Mouse (Mus musculus): ENCODE data around the gene Sptb. TPM values are rescaled to one million over a fixed set of nuclear protein-coding genes. Genes with fewer than 3 reads are reported as not detected.
A peak's percentile ranks its signal among the peaks of the same experiment; 100 is the strongest.

Sptb gene
- polyA plus RNA-seq, 1 experiment from 2014 or later: 1.6 TPM

DNA sequence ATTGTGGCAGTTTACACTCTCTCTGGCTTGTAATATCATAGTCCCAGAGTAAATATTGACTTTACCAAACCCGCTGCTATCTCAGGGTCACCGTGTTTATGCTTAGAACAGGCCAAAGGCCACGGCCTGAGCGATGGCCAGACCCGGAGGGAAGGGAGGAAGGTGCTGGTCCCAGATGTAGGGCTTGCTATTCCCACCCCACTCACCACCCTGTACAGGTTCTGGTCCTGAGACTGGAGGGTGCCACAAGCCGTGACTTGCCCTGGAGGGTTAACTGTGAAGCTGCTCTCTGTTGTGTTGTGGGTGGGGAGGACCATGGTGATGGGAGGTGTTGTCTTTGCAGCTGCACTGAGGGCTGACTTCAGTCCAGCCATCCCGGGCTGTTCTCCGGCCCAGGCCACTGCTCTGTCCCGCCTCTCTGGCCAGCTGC, 174.9 kb downstream of the Sptb start:
- Histone ChIP-seq H3K9me3 (ENCODE audit: control insufficient read depth, low read length) (no peaks in the 10 kb centered on the region), H3K4me1 (replicated peaks; ENCODE audit: control insufficient read depth, insufficient read depth, low read length) (peaks cover 25% of the 10 kb centered on the region; the same call in 1 of the 2 replicates), H3K4me3 (ENCODE audit: low read depth, low read length) (peak overlapping the region; percentile 83), H3K27ac (ENCODE audit: low read depth) (no peak overlapping the region), H3K36me3 (ENCODE audit: control insufficient read depth, insufficient read depth, low read length) (no peaks in the 10 kb centered on the region; the same call in 1 of the 2 replicates), H3K9ac (ENCODE audit: low read length) (peak overlapping the region; percentile 79), H3K4me2 (ENCODE audit: low read length) (peak overlapping the region; percentile 98), H3K27me3 (replicated peaks; ENCODE audit: control insufficient read depth, insufficient read depth, low read length) (peaks cover 16% of the 10 kb centered on the region)
- DNase-seq (ENCODE audit: low spot score) (no peak), ATAC-seq (replicated peaks; ENCODE audit: low FRiP score, low TSS enrichment, low read depth) (no peak)
- WGBS: 31% methylated on average over 9 of the region's 9 CpGs

DNA sequence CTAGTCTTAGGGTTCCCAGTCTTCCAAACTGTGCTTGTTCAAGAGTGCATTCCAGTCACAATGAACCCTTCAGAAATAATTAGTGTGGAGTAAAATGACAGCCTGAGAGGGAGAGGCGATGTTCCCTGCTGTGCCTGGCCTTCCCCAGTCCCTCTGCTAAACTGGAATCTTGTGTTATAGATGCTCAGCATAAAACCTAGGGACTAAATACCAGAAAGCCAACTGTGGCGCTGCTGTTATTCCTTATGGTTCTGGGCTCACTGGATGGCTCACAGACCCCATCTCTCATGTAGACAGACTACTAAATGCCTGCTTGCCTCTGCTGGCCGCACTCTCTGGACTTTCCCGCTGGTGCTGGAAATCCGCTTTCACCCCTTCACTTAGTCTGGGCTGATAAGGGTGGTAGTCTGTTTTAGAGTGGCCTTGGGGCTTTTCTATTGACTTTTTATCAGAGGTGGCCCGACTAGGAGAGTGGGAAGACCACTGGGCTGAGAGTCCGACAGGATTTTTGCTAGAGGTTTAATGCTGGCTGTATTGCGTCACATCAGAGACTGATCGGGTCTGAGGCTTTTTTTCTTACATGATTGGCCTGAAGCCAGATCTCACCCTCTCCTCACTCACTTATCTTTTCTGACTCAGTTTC, 175.6 kb downstream of the Sptb start:
- DNase-seq (ENCODE audit: low spot score): peak; percentile 70
- Histone ChIP-seq H3K36me3 (ENCODE audit: control insufficient read depth, insufficient read depth, low read length) (no peaks in the 10 kb centered on the region; the same call in 1 of the 2 replicates), H3K4me1 (replicated peaks; ENCODE audit: control insufficient read depth, insufficient read depth, low read length) (peaks cover 25% of the 10 kb centered on the region; the same call in 1 of the 2 replicates)

DNA sequence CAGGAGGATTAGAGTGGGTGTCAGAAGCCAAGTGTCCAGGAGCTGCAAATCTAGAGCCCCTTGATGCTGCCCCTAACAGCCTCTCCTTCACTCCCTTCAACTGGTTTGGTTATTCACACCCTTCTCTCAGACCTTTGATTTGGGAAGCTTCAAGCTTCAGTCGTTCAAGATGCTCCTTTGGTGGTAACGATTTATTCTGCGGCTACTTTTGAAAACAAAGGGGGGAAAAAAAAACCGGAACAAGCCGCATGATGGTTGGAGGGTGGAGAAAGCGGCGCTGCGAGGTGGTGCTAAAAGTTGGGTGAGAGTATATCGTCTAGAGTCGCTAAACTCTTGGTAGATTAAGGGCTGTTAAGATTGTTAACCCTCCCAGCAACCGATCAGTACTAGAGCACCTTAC, 176.1 kb downstream of the Sptb start:
- no peak for DNase-seq (ENCODE audit: low spot score)
- Histone ChIP-seq H3K4me1 (replicated peaks; ENCODE audit: control insufficient read depth, insufficient read depth, low read length) (peaks cover 25% of the 10 kb centered on the region; the same call in 1 of the 2 replicates), H3K4me2 (ENCODE audit: low read length) (peak overlapping the region; percentile 98), H3K9me3 (ENCODE audit: control insufficient read depth, low read length) (no peaks in the 10 kb centered on the region), H3K27ac (ENCODE audit: low read depth) (peak overlapping the region; percentile 84), H3K4me3 (ENCODE audit: low read depth, low read length) (peak overlapping the region; percentile 83), H3K27me3 (replicated peaks; ENCODE audit: control insufficient read depth, insufficient read depth, low read length) (peaks cover 16% of the 10 kb centered on the region), H3K36me3 (ENCODE audit: control insufficient read depth, insufficient read depth, low read length) (no peaks in the 10 kb centered on the region; the same call in 1 of the 2 replicates), H3K9ac (ENCODE audit: low read length) (peak overlapping the region; percentile 79)
- ATAC-seq (replicated peaks; ENCODE audit: low FRiP score, low TSS enrichment, low read depth): no peak
- WGBS: 5% methylated on average over 11 of the region's 11 CpGs

More for the DNA sequence above, 175.6 kb downstream of the Sptb start:
- peak overlapping the region; percentile 83 for H3K4me3 ChIP-seq (ENCODE audit: low read depth, low read length)
- H3K9ac ChIP-seq (ENCODE audit: low read length): peak overlapping the region; percentile 79
- WGBS: 10% methylated on average over 9 of the region's 9 CpGs
- H3K9me3 ChIP-seq (ENCODE audit: control insufficient read depth, low read length): no peaks in the 10 kb centered on the region
- peak overlapping the region; percentile 84; the same call in 1 of the 2 replicates for H3K27ac ChIP-seq (ENCODE audit: low read depth)
- peak overlapping the region; percentile 98 for H3K4me2 ChIP-seq (ENCODE audit: low read length)
- H3K27me3 ChIP-seq (replicated peaks; ENCODE audit: control insufficient read depth, insufficient read depth, low read length): peaks cover 16% of the 10 kb centered on the region
- ATAC-seq (replicated peaks; ENCODE audit: low FRiP score, low TSS enrichment, low read depth): no peak

DNA sequence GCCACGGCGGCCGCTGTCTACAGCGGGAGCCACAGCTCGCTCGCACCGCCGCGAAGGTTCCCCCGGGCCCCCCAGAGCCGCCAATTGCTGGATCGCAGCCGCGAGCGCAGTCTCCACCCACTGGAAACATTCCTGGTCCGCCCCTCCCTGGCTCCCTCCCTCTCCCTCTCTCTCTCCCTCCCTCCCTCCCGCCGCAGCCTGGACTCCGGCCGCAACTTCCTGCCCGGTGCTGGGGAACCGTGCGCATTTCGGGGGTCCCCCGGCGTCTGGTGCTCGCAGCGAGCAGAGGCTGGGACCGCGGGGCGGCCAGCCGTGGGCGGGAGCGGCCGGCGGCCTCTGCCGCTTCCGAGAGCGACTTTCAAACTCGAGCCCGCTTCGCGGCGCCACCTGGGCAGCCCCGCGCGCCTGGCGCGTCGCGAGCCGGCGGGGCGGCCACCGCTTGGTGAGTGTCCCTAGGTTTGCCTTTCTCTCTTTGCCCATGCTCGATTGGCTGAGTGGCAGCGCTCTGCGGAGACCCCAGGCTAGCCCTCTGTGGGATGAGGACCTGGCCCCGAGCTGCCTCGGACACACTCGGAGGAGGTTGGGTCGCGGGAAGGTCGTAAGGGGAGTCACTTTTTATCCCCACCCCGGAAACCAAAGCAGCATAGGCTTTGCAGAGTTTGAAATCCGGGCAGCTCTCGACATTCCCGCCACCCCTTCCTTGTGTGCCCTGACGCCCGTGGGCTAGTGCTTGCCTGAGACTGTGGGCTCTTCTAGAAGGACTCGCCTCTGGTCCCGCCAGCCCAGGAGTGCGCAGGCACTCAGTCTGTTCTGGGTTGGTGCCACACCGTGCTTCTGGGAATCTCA, 176.7 kb downstream of the Sptb start:
- H3K27me3 ChIP-seq (replicated peaks; ENCODE audit: control insufficient read depth, insufficient read depth, low read length): peaks cover 16% of the 10 kb centered on the region
- peak overlapping the region; percentile 79 for H3K9ac ChIP-seq (ENCODE audit: low read length)
- H3K4me1 ChIP-seq (replicated peaks; ENCODE audit: control insufficient read depth, insufficient read depth, low read length): peaks cover 25% of the 10 kb centered on the region; the same call in 1 of the 2 replicates
- peak; percentile 92 for DNase-seq (ENCODE audit: low spot score)
- peak; percentile 89 for ATAC-seq (replicated peaks; ENCODE audit: low FRiP score, low TSS enrichment, low read depth)
- H3K9me3 ChIP-seq (ENCODE audit: control insufficient read depth, low read length): no peaks in the 10 kb centered on the region
- WGBS: under 1% methylated on average over 72 of the region's 74 CpGs
- H3K4me3 ChIP-seq (ENCODE audit: low read depth, low read length): peak overlapping the region; percentile 83
- peak overlapping the region; percentile 98 for H3K4me2 ChIP-seq (ENCODE audit: low read length)
- H3K36me3 ChIP-seq (ENCODE audit: control insufficient read depth, insufficient read depth, low read length): no peaks in the 10 kb centered on the region
- peak overlapping the region; percentile 87 for H3K27ac ChIP-seq (ENCODE audit: low read depth)

- Histone ChIP-seq H3K36me3 (ENCODE audit: control insufficient read depth, insufficient read depth, low read length) (no peaks in the 10 kb centered on the region), H3K9me3 (ENCODE audit: control insufficient read depth, low read length) (no peaks in the 10 kb centered on the region), H3K27ac (ENCODE audit: low read depth) (peak overlapping the region; percentile 87), H3K4me1 (replicated peaks; ENCODE audit: control insufficient read depth, insufficient read depth, low read length) (peaks cover 25% of the 10 kb centered on the region; the same call in 1 of the 2 replicates), H3K27me3 (replicated peaks; ENCODE audit: control insufficient read depth, insufficient read depth, low read length) (peaks cover 16% of the 10 kb centered on the region), H3K4me2 (ENCODE audit: low read length) (peak overlapping the region; percentile 98), H3K4me3 (ENCODE audit: low read depth, low read length) (peak overlapping the region; percentile 83), H3K9ac (ENCODE audit: low read length) (peak overlapping the region; percentile 79)
- no peak; the same call in 1 of the 2 replicates for ATAC-seq (replicated peaks; ENCODE audit: low FRiP score, low TSS enrichment, low read depth)
- DNase-seq (ENCODE audit: low spot score): peak; percentile 89
- under 1% methylated on average over 31 of the region's 31 CpGs for WGBS
Observed at GRCm38 (mm10) chr12:76532926-76533376, 177.4 kb downstream of the Sptb start.

GRCm38 (mm10) chr12:76531986-76532925, 178.1 kb downstream of the Sptb start:
- ATAC-seq (replicated peaks; ENCODE audit: low FRiP score, low TSS enrichment, low read depth): no peak

GRCm38 (mm10) chr12:76530580-76531139, 179.7 kb downstream of the Sptb start, which contains the start of gene Plekhg3:
TSS of gene Plekhg3 (plus strand) at chr12:76530891.
- DNase-seq (ENCODE audit: low spot score) (no peak), ATAC-seq (replicated peaks; ENCODE audit: low FRiP score, low TSS enrichment, low read depth) (no peak)
- Histone ChIP-seq H3K4me3 (ENCODE audit: low read depth, low read length) (peak within 1 kb of the TSS; percentile 83; the same call in 1 of the 2 replicates), H3K9me3 (ENCODE audit: control insufficient read depth, low read length) (no peaks in the 10 kb centered on the region), H3K27me3 (replicated peaks; ENCODE audit: control insufficient read depth, insufficient read depth, low read length) (peaks cover 16% of the 10 kb centered on the region), H3K4me1 (replicated peaks; ENCODE audit: control insufficient read depth, insufficient read depth, low read length) (peaks cover 20% of the 10 kb centered on the region; the same call in 1 of the 2 replicates), H3K36me3 (ENCODE audit: control insufficient read depth, insufficient read depth, low read length) (no peaks in the 10 kb centered on the region), H3K4me2 (ENCODE audit: low read length) (peak within 1 kb of the TSS; percentile 98), H3K9ac (ENCODE audit: low read length) (no peak within 1 kb of the TSS), H3K27ac (ENCODE audit: low read depth) (peak within 1 kb of the TSS; percentile 19; the same call in 1 of the 2 replicates)
- WGBS: 36% methylated on average over 6 of the region's 6 CpGs

More at GRCm38 (mm10) chr12:76531986-76532925, 178.1 kb downstream of the Sptb start:
- Histone ChIP-seq H3K4me3 (ENCODE audit: low read depth, low read length) (peak overlapping the region; percentile 83), H3K4me2 (ENCODE audit: low read length) (peak overlapping the region; percentile 98), H3K4me1 (replicated peaks; ENCODE audit: control insufficient read depth, insufficient read depth, low read length) (peaks cover 29% of the 10 kb centered on the region; the same call in 1 of the 2 replicates), H3K9ac (ENCODE audit: low read length) (peak overlapping the region; percentile 79), H3K9me3 (ENCODE audit: control insufficient read depth, low read length) (no peaks in the 10 kb centered on the region), H3K27me3 (replicated peaks; ENCODE audit: control insufficient read depth, insufficient read depth, low read length) (peaks cover 16% of the 10 kb centered on the region), H3K27ac (ENCODE audit: low read depth) (peak overlapping the region; percentile 87), H3K36me3 (ENCODE audit: control insufficient read depth, insufficient read depth, low read length) (no peaks in the 10 kb centered on the region)
- WGBS: 3% methylated on average over 19 of the region's 19 CpGs
- DNase-seq (ENCODE audit: low spot score): peak; percentile 68

All from intestine, embryonic 14.5 days (tissue).